ENCODE assay signal across 8 mouse cellular contexts in the genomic region with DNA sequence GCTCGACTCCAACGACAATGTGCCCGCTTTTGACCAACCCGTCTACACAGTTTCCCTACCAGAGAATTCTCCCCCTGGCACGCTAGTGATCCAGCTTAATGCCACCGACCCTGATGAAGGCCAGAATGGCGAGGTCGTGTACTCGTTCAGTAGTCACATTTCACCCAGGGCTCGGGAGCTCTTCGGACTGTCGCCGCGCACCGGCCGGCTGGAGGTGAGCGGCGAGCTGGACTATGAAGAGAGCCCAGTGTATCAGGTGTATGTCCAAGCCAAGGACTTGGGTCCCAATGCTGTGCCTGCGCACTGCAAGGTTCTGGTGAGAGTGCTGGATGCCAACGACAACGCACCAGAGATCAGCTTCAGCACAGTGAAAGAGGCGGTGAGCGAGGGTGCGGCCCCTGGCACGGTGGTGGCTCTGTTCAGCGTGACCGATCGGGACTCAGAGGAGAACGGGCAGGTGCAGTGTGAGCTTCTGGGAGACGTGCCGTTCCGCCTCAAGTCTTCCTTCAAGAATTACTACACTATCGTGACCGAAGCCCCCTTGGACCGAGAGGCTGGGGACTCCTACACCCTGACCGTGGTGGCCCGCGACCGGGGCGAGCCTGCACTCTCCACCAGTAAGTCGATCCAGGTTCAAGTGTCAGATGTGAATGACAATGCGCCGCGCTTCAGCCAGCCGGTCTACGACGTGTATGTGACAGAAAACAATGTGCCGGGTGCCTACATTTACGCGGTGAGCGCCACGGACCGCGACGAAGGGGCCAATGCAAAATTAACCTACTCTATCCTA. TPM values are rescaled to one million over a fixed set of nuclear protein-coding genes. Genes with fewer than 3 reads are reported as not detected.
A peak's percentile ranks its signal among the peaks of the same experiment; 100 is the strongest.
DNase-seq lines count a peak whose midpoint lies in the region; ATAC-seq lines count a peak whose summit lies in the region.

No protein-coding gene starts in this region.

- ATAC-seq in kidney, embryonic 15.5 days (replicated peaks; ENCODE audit: low FRiP score): no peak
- no peak for ATAC-seq in embryonic facial prominence, embryonic 14.5 days (ENCODE audit: low read depth)
- 0 out of 2 replicates have a peak, but pooled peaks have one; percentile 2 for ATAC-seq in kidney, embryonic 16.5 days (ENCODE audit: low FRiP score, low TSS enrichment)
- no peak for ATAC-seq in midbrain, embryonic 12.5 days (ENCODE audit: low FRiP score, low read depth)

- H3K36me3 ChIP-seq in kidney, embryonic 15.5 days: no peaks in the 10 kb centered on the region
- H3K36me3 ChIP-seq in embryonic facial prominence, embryonic 14.5 days (ENCODE audit: control insufficient read depth, insufficient read depth, low read length): no peaks in the 10 kb centered on the region
- no peaks in the 10 kb centered on the region for H3K36me3 ChIP-seq in kidney, embryonic 16.5 days (ENCODE audit: insufficient read depth, low read length)
- H3K36me3 ChIP-seq in midbrain, embryonic 12.5 days: no peaks in the 10 kb centered on the region

- peaks cover 78% of the 10 kb centered on the region for H3K27me3 ChIP-seq in kidney, embryonic 15.5 days
- peaks cover 25% of the 10 kb centered on the region for H3K27me3 ChIP-seq in embryonic facial prominence, embryonic 14.5 days (replicated peaks; ENCODE audit: control insufficient read depth, insufficient read depth, low read length)
- H3K27me3 ChIP-seq in kidney, embryonic 16.5 days (ENCODE audit: insufficient read depth, low read length): peaks cover 59% of the 10 kb centered on the region
- peaks cover 25% of the 10 kb centered on the region for H3K27me3 ChIP-seq in midbrain, embryonic 12.5 days

- peak overlapping the region; percentile 99 for H3K4me2 ChIP-seq in kidney, embryonic 15.5 days
- H3K4me2 ChIP-seq in embryonic facial prominence, embryonic 14.5 days (ENCODE audit: low read depth, low read length): peak overlapping the region; percentile 97
- H3K4me2 ChIP-seq in kidney, embryonic 16.5 days (replicated peaks; ENCODE audit: low read depth, low read length): peak overlapping the region; percentile 94
- H3K4me2 ChIP-seq in midbrain, embryonic 12.5 days (replicated peaks): peak overlapping the region; percentile 78

- H3K27ac ChIP-seq in kidney, embryonic 15.5 days: no peak overlapping the region
- H3K27ac ChIP-seq in embryonic facial prominence, embryonic 14.5 days (replicated peaks; ENCODE audit: low read depth, low read length): no peak overlapping the region
- H3K27ac ChIP-seq in kidney, embryonic 16.5 days (ENCODE audit: low read length): no peak overlapping the region
- H3K27ac ChIP-seq in midbrain, embryonic 12.5 days (replicated peaks): peak overlapping the region; percentile 35; the same call in 1 of the 2 replicates

- H3K4me3 ChIP-seq in kidney, embryonic 15.5 days (replicated peaks): peak overlapping the region; percentile 56
- peak overlapping the region; percentile 69 for H3K4me3 ChIP-seq in embryonic facial prominence, embryonic 14.5 days (ENCODE audit: low read depth, low read length)
- peak overlapping the region; percentile 54 for H3K4me3 ChIP-seq in kidney, embryonic 16.5 days (ENCODE audit: low read length)
- H3K4me3 ChIP-seq in midbrain, embryonic 12.5 days: peak overlapping the region; percentile 68

- under 1% methylated on average over 55 of the region's 55 CpGs for WGBS in kidney, embryonic 15.5 days
- under 1% methylated on average over 49 of the region's 55 CpGs for WGBS in embryonic facial prominence, embryonic 14.5 days
- under 1% methylated on average over 55 of the region's 55 CpGs for WGBS in kidney, embryonic 16.5 days
- WGBS in midbrain, embryonic 12.5 days: under 1% methylated on average over 55 of the region's 55 CpGs

- no peak for DNase-seq in kidney, adult 11 months
- peak; percentile 22 for DNase-seq in cerebellum, adult 8-10 months
- peak; percentile 22 for DNase-seq in embryonic facial prominence, embryonic 14.5 days (ENCODE audit: low spot score)
- no peak for DNase-seq in natural killer cell, adult 2 months (ENCODE audit: low spot score in 2 of 2)
- no peak for DNase-seq in spleen, postnatal 14 days (ENCODE audit: low spot score in 2 of 2)

- peaks cover 53% of the 10 kb centered on the region for H3K4me1 ChIP-seq in kidney, embryonic 15.5 days
- no peaks in the 10 kb centered on the region for H3K4me1 ChIP-seq in embryonic facial prominence, embryonic 14.5 days (ENCODE audit: control insufficient read depth, insufficient read depth, low read length)
- peaks cover 45% of the 10 kb centered on the region for H3K4me1 ChIP-seq in kidney, embryonic 16.5 days (ENCODE audit: insufficient read depth, low read length)
- H3K4me1 ChIP-seq in midbrain, embryonic 12.5 days: peaks cover 10% of the 10 kb centered on the region

- no peak overlapping the region for H3K9ac ChIP-seq in kidney, embryonic 15.5 days
- peak overlapping the region; percentile 47 for H3K9ac ChIP-seq in embryonic facial prominence, embryonic 14.5 days (ENCODE audit: low read depth, low read length)
- H3K9ac ChIP-seq in kidney, embryonic 16.5 days (replicated peaks; ENCODE audit: low read length): no peak overlapping the region
- peak overlapping the region; percentile 65 for H3K9ac ChIP-seq in midbrain, embryonic 12.5 days (replicated peaks)

- H3K9me3 ChIP-seq in kidney, embryonic 15.5 days (replicated peaks): no peaks in the 10 kb centered on the region
- H3K9me3 ChIP-seq in embryonic facial prominence, embryonic 14.5 days (ENCODE audit: control insufficient read depth, low read length): no peaks in the 10 kb centered on the region
- H3K9me3 ChIP-seq in kidney, embryonic 16.5 days (ENCODE audit: low read length): no peaks in the 10 kb centered on the region
- H3K9me3 ChIP-seq in midbrain, embryonic 12.5 days: no peaks in the 10 kb centered on the region

RNA-seq across cellular contexts. Expression of a gene that starts 2.0 kb away (rescaled TPM):
- 0.34 and 0.35 TPM in 2 replicates for polyA plus RNA-seq in kidney, embryonic 15.5 days (2015; fragmentation: Nextera tagmentation; extraction: Ambion mirVana)
- polyA plus RNA-seq in embryonic facial prominence, embryonic 14.5 days (2014; fragmentation: Nextera tagmentation; extraction: Ambion mirVana): 6.1 and 6.3 TPM in 2 replicates
- 0.21 and 0.46 TPM in 2 replicates for polyA plus RNA-seq in kidney, embryonic 16.5 days (2015; fragmentation: Nextera tagmentation; extraction: Ambion mirVana)
- 6.2 and 7.4 TPM in 2 replicates for polyA plus RNA-seq in midbrain, embryonic 12.5 days (2016; fragmentation: Nextera tagmentation; extraction: Ambion mirVana)

Comparison
In these comparisons a context has a peak if more than half of its experiments do, and no peak if none do; other contexts are left out.
1. H3K9ac ChIP-seq: peak in embryonic facial prominence, embryonic 14.5 days (single experiment) and midbrain, embryonic 12.5 days (single experiment); none in kidney, embryonic 15.5 days (single experiment) and kidney, embryonic 16.5 days (single experiment).
2. DNase-seq: peak in cerebellum, adult 8-10 months (single experiment) and embryonic facial prominence, embryonic 14.5 days (single experiment); none in kidney, adult 11 months (single experiment), natural killer cell, adult 2 months (0 of 2) and spleen, postnatal 14 days (0 of 2).
3. Peak in every context shown above with its lines, with median percentiles within 50 percentile points of each other: H3K4me2 ChIP-seq and H3K4me3 ChIP-seq.